Mouse (Mus musculus) small intestine, adult 2 months (tissue): Measurements from ENCODE around the gene Zfp26.

ENCODE experiments used
- CTCF ChIP-seq: fragments of 200-500 bp; IDR thresholded peaks from 2 replicates; pipeline ENCODE4 v1.5.1; 2012; ENCODE audit warnings: low read depth, mild to moderate bottlenecking, control low read depth, inconsistent platforms, low read length, moderate library complexity, mixed read lengths; ENCODE audit not compliant: insufficient replicate concordance, insufficient read length; ENCODE audit errors: extremely low read depth
- POLR2A ChIP-seq: fragments of 200-500 bp; IDR thresholded peaks from 2 replicates; pipeline ENCODE4 v1.6.1; 2012; ENCODE audit warnings: low read depth, mild to moderate bottlenecking, control low read depth, inconsistent platforms, low read length, moderate library complexity

DNA sequence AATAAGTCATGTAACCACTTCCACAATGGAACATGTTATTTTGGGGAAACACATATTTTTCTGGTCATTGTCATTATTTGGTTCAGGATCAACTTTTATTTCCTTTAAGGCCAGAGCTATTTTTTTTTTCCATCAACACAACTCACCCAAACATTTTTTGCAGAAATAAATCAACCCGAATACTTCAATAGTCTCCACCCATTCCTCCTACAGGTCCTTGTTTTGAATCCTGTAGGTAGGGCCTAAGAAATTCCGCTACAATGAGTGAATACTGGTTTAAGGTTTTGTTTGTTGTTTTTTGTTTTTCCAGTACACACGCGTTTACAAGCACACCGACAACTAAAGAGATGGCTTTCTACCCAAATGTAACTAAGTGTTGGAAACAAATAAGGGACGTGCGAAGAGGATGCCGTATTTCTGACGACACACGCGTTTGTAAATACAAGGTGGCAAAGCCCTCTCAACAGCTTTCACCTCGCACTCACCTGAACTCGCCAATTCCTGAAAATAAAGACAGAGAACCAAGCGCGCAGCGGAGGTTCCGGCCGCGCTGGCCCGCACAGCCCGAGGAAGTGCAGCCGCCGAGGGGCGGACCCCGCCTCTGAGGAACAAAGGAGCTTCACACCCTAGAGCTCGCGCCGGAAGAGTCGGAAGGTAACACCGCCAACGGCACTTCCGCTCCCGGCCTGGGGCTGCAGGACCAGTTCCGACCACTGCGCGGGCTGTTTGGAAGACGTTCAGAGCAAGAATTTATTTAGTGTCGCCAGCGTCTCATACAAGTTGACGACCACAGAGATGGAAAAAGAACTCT is 75.2 kb downstream of the Zfp26 start, which contains the start of gene Zfp560:
- peak; percentile 77; the same call in 1 of the 2 replicates for TF ChIP-seq CTCF
- peak; percentile 62 for TF ChIP-seq POLR2A
